Mouse (Mus musculus) urinary bladder, postnatal 36 days (tissue): ENCODE data around the gene Ptpn22.

Source experiments
- DNase-seq, 2 experiments: peaks; one replicate each; pipeline ENCODE4 v3.0.0; 2022; ENCODE audit warnings: low spot score in 2 of 2, mixed read lengths in 1 of 2

Ptpn22 gene

GRCm38 (mm10) chr3:103857977-103858563 lies 1.5 kb upstream of the Ptpn22 start:
- no peak for DNase-seq

- DNase-seq, result no peak
These were observed 326 bp downstream of the Ptpn22 start for GRCm38 (mm10) chr3:103859851-103860391.

- DNase-seq, result no peak
These were observed 3.2 kb downstream of the Ptpn22 start for GRCm38 (mm10) chr3:103862721-103863220.

GRCm38 (mm10) chr3:103864200-103864599 lies 4.6 kb downstream of the Ptpn22 start:
- DNase-seq, result no peak

GRCm38 (mm10) chr3:103867424-103867971 lies 7.9 kb downstream of the Ptpn22 start:
- DNase-seq, result no peak

GRCm38 (mm10) chr3:103868008-103868407 lies 8.4 kb downstream of the Ptpn22 start:
- no peak for DNase-seq

- no peak for DNase-seq
These were observed 13.1 kb downstream of the Ptpn22 start for GRCm38 (mm10) chr3:103872663-103873098.

- no peak for DNase-seq
These were observed 14.7 kb downstream of the Ptpn22 start for GRCm38 (mm10) chr3:103874329-103874728.

GRCm38 (mm10) chr3:103885946-103886345 lies 26.4 kb downstream of the Ptpn22 start:
- no peak for DNase-seq

GRCm38 (mm10) chr3:103887581-103887980 lies 28.0 kb downstream of the Ptpn22 start:
- DNase-seq, result peak; percentile 5 to 7

- DNase-seq, result no peak
These were observed 33.8 kb downstream of the Ptpn22 start for GRCm38 (mm10) chr3:103893374-103893773.

GRCm38 (mm10) chr3:103904705-103905104 lies 45.1 kb downstream of the Ptpn22 start:
- DNase-seq, result peak; percentile 17 to 42

GRCm38 (mm10) chr3:103907335-103908030 lies 47.9 kb downstream of the Ptpn22 start:
- DNase-seq, result no peak

- DNase-seq, result no peak
These were observed 49.2 kb downstream of the Ptpn22 start for GRCm38 (mm10) chr3:103908781-103909180.

- no peak for DNase-seq
These were observed 53.9 kb downstream of the Ptpn22 start for GRCm38 (mm10) chr3:103913451-103913961.

GRCm38 (mm10) chr3:103914010-103914669 lies 54.5 kb downstream of the Ptpn22 start, which contains the start of gene Rsbn1:
Rsbn1 (plus strand) TSS chr3:103914120.
- peak; percentile 90 to 97 for DNase-seq

- DNase-seq, result peak; percentile 56 to 58
These were observed 55.3 kb downstream of the Ptpn22 start for GRCm38 (mm10) chr3:103914732-103915508.

GRCm38 (mm10) chr3:103915509-103915896 lies 55.9 kb downstream of the Ptpn22 start:
- DNase-seq, result no peak

- DNase-seq, result no peak
These were observed 56.7 kb downstream of the Ptpn22 start for GRCm38 (mm10) chr3:103916205-103916838.

GRCm38 (mm10) chr3:103916839-103917237 lies 57.2 kb downstream of the Ptpn22 start:
- DNase-seq, result no peak
